Mouse (Mus musculus) left cerebral cortex, adult 2 months (tissue): ENCODE results near the gene Arhgap10. TPM values are rescaled to one million over a fixed set of nuclear protein-coding genes. Genes with fewer than 3 reads are reported as not detected.

Experiments used
- DNase-seq, 2 experiments: peaks; one replicate each; pipeline ENCODE4 v3.0.0; 2021 to 2022; ENCODE audit warnings: low spot score in 2 of 2, mixed read lengths in 1 of 2; ENCODE audit errors: extremely low spot score in 1 of 2
- H3K27ac ChIP-seq: fragments of 200-600 bp; 2 replicates; pipeline ENCODE4 v1.8.1; 2022
- H3K4me3 ChIP-seq: fragments of 200-600 bp; 2 replicates; pipeline ENCODE4 v1.8.1; 2022
- CTCF ChIP-seq: fragments of 200-600 bp; IDR thresholded peaks from 2 replicates; pipeline ENCODE4 v1.8.1; 2022; ENCODE audit warnings: antibody characterized with exemption, mild to moderate bottlenecking, moderate library complexity
- intact Hi-C: fragments of 180-260 bp; cut with DNase I; formaldehyde crosslinking; loops from one replicate; pipeline ENCODE4 v1.15.1; 2025
- total RNA-seq, 2 experiments: library from RNA; stranded (reverse); gene quantifications; 2 replicates each; pipeline ENCODE4 v1.2.3; 2021

Gene Arhgap10
- total RNA-seq, 2 experiments from 2014 or later = 39.2 to 40.1 TPM

GRCm38 (mm10) chr8:77436013-77436990, 81.5 kb downstream of the Arhgap10 start:
- H3K27ac ChIP-seq = no peak overlapping the region
- intact Hi-C loops = no loop called here
- no peak for DNase-seq
- no peak overlapping the region for H3K4me3 ChIP-seq
- TF ChIP-seq CTCF = no peak

- Histone ChIP-seq H3K4me3 (no peak overlapping the region), H3K27ac (no peak overlapping the region)
- no peak for TF ChIP-seq CTCF
- intact Hi-C loops = no loop called here
- no peak for DNase-seq
These were observed 84.5 kb downstream of the Arhgap10 start for GRCm38 (mm10) chr8:77433221-77433620.

- no peak overlapping the region for H3K4me3 ChIP-seq
- intact Hi-C loops = no loop called here
- no peak for DNase-seq
- no peak for TF ChIP-seq CTCF
- no peak overlapping the region for H3K27ac ChIP-seq
These were observed 85.0 kb downstream of the Arhgap10 start for GRCm38 (mm10) chr8:77432726-77433125.

GRCm38 (mm10) chr8:77428420-77428819, 89.3 kb downstream of the Arhgap10 start:
- intact Hi-C loops = no loop called here
- Histone ChIP-seq H3K4me3 (no peak overlapping the region), H3K27ac (no peak overlapping the region)
- DNase-seq = no peak
- no peak for TF ChIP-seq CTCF

- Histone ChIP-seq H3K27ac (no peak overlapping the region), H3K4me3 (no peak overlapping the region)
- DNase-seq = no peak
- intact Hi-C loops = no loop called here
- no peak for TF ChIP-seq CTCF
These were observed 89.7 kb downstream of the Arhgap10 start for GRCm38 (mm10) chr8:77428015-77428414.

- TF ChIP-seq CTCF = no peak
- DNase-seq = no peak
- no peak overlapping the region for H3K4me3 ChIP-seq
- no peak overlapping the region for H3K27ac ChIP-seq
- intact Hi-C loops = no loop called here
These were observed 90.3 kb downstream of the Arhgap10 start for GRCm38 (mm10) chr8:77427438-77427837.

GRCm38 (mm10) chr8:77423850-77424249, 93.9 kb downstream of the Arhgap10 start:
- DNase-seq = peak; percentile 25 to 46
- TF ChIP-seq CTCF = no peak
- intact Hi-C loops = loop anchor here (1.0 kb wide), 1 partner anchor 94 kb away; no protein-coding TSS in a partner anchor

GRCm38 (mm10) chr8:77422632-77423252, 95.0 kb downstream of the Arhgap10 start:
- DNase-seq = no peak
- no peak for TF ChIP-seq CTCF
- Histone ChIP-seq H3K27ac (no peak overlapping the region), H3K4me3 (no peak overlapping the region)
- intact Hi-C loops = no loop called here

More at GRCm38 (mm10) chr8:77423850-77424249, 93.9 kb downstream of the Arhgap10 start:
- no peak overlapping the region for H3K27ac ChIP-seq
- no peak overlapping the region for H3K4me3 ChIP-seq

GRCm38 (mm10) chr8:77421596-77421995, 96.2 kb downstream of the Arhgap10 start:
- Histone ChIP-seq H3K4me3 (no peak overlapping the region), H3K27ac (no peak overlapping the region)
- intact Hi-C loops = no loop called here
- DNase-seq = no peak
- TF ChIP-seq CTCF = no peak

GRCm38 (mm10) chr8:77419731-77420130, 98.0 kb downstream of the Arhgap10 start:
- DNase-seq = peak; percentile 64 to 76
- no peak overlapping the region for H3K4me3 ChIP-seq
- peak; percentile 91 for TF ChIP-seq CTCF
- intact Hi-C loops = loop anchor here (1.0 to 10.0 kb wide), 2 partner anchors 116 to 585 kb away; no protein-coding TSS in a partner anchor
- no peak overlapping the region for H3K27ac ChIP-seq

- no peak overlapping the region for H3K4me3 ChIP-seq
- TF ChIP-seq CTCF = no peak
- no peak overlapping the region for H3K27ac ChIP-seq
- no peak for DNase-seq
- intact Hi-C loops = loop anchor here (10.0 kb wide), 1 partner anchor 588 kb away; no protein-coding TSS in a partner anchor
These were observed 101.0 kb downstream of the Arhgap10 start for GRCm38 (mm10) chr8:77416738-77417137.

- Histone ChIP-seq H3K4me3 (no peak overlapping the region), H3K27ac (no peak overlapping the region)
- no peak for TF ChIP-seq CTCF
- no peak for DNase-seq
- intact Hi-C loops = loop anchor here (10.0 kb wide), 1 partner anchor 589 kb away; no protein-coding TSS in a partner anchor
These were observed 101.7 kb downstream of the Arhgap10 start for GRCm38 (mm10) chr8:77416034-77416433.
